ENCODE assay signal across 8 mouse cellular contexts in genomic region chr14:52256311-52257175, GRCm38 (mm10). TPM values are rescaled to one million over a fixed set of nuclear protein-coding genes. Genes with fewer than 3 reads are reported as not detected.
DNase-seq lines count a peak whose midpoint lies in the region; ATAC-seq and TF ChIP-seq lines count a peak whose summit lies in the region.

No protein-coding gene starts in this region.

- H3K9me3 ChIP-seq in heart, embryonic 13.5 days, result no peaks in the 10 kb centered on the region
- no peaks in the 10 kb centered on the region for H3K9me3 ChIP-seq in kidney, embryonic 15.5 days (replicated peaks)
- H3K9me3 ChIP-seq in stomach, postnatal 0 days (ENCODE audit: control insufficient read depth, low read length), result no peaks in the 10 kb centered on the region

- H3K4me3 ChIP-seq in heart, embryonic 13.5 days, result peak overlapping the region; percentile 94
- peak overlapping the region; percentile 81 for H3K4me3 ChIP-seq in kidney, embryonic 15.5 days (replicated peaks)
- peak overlapping the region; percentile 83 for H3K4me3 ChIP-seq in macrophage (ENCODE audit: inconsistent target)
- H3K4me3 ChIP-seq in stomach, postnatal 0 days (ENCODE audit: low read depth, low read length), result peak overlapping the region; percentile 81

- no peak for TF ChIP-seq CTCF in stomach, postnatal 0 days (IDR thresholded peaks at IDR 0.05; ENCODE audit: low read depth)

- peak overlapping the region; percentile 74 for H3K4me2 ChIP-seq in heart, embryonic 13.5 days
- H3K4me2 ChIP-seq in kidney, embryonic 15.5 days, result peak overlapping the region; percentile 75
- H3K4me2 ChIP-seq in stomach, postnatal 0 days (replicated peaks; ENCODE audit: low read depth), result peak overlapping the region; percentile 58

- no peaks in the 10 kb centered on the region for H3K27me3 ChIP-seq in heart, embryonic 13.5 days (replicated peaks)
- H3K27me3 ChIP-seq in kidney, embryonic 15.5 days, result no peaks in the 10 kb centered on the region
- H3K27me3 ChIP-seq in stomach, postnatal 0 days (ENCODE audit: control insufficient read depth, insufficient read depth, low read length), result no peaks in the 10 kb centered on the region

- H3K27ac ChIP-seq in heart, embryonic 13.5 days (replicated peaks), result peak overlapping the region; percentile 93
- peak overlapping the region; percentile 97 for H3K27ac ChIP-seq in kidney, embryonic 15.5 days
- peak overlapping the region; percentile 40 for H3K27ac ChIP-seq in macrophage
- peak overlapping the region; percentile 96 for H3K27ac ChIP-seq in stomach, postnatal 0 days (replicated peaks)

- H3K4me1 ChIP-seq in heart, embryonic 13.5 days, result peaks cover 18% of the 10 kb centered on the region
- H3K4me1 ChIP-seq in kidney, embryonic 15.5 days, result peaks cover 18% of the 10 kb centered on the region
- no peaks in the 10 kb centered on the region for H3K4me1 ChIP-seq in stomach, postnatal 0 days (replicated peaks; ENCODE audit: control insufficient read depth, insufficient read depth)

- 7% methylated on average over 18 of the region's 18 CpGs for WGBS in heart, embryonic 13.5 days
- WGBS in kidney, embryonic 15.5 days, result 8% methylated on average over 18 of the region's 18 CpGs
- 2% methylated on average over 18 of the region's 18 CpGs for WGBS in macrophage (ENCODE audit: missing documents)
- WGBS in stomach, postnatal 0 days, result 5% methylated on average over 18 of the region's 18 CpGs

- no peak for ATAC-seq in heart, embryonic 13.5 days (ENCODE audit: extremely low read depth, insufficient number of reproducible peaks, low FRiP score, low TSS enrichment)
- 0 out of 2 replicates have a peak, but pooled peaks have one; percentile 29 for ATAC-seq in erythroblast, adult 5-6 weeks (replicated peaks; ENCODE audit: low FRiP score, poor library complexity, severe bottlenecking)
- ATAC-seq in kidney, embryonic 15.5 days (replicated peaks; ENCODE audit: low FRiP score), result no peak
- no peak for ATAC-seq in stomach, postnatal 0 days (ENCODE audit: low FRiP score, low TSS enrichment)
- ATAC-seq in frontal cortex, adult (ENCODE audit: low TSS enrichment), result no peak

- TF ChIP-seq EP300 in stomach, postnatal 0 days (optimal IDR thresholded peaks at IDR 0.05), result no peak

- peaks cover 6% of the 10 kb centered on the region; the same call in 1 of the 2 replicates for H3K36me3 ChIP-seq in heart, embryonic 13.5 days
- peaks cover 7% of the 10 kb centered on the region; the same call in 1 of the 2 replicates for H3K36me3 ChIP-seq in kidney, embryonic 15.5 days
- H3K36me3 ChIP-seq in macrophage (ENCODE audit: inconsistent target), result no peaks in the 10 kb centered on the region
- H3K36me3 ChIP-seq in stomach, postnatal 0 days (ENCODE audit: control insufficient read depth, insufficient read depth, low read length), result no peaks in the 10 kb centered on the region

- peaks cover 57% of the 10 kb centered on the region for H3K79me2 ChIP-seq in macrophage (ENCODE audit: inconsistent target)

- peak overlapping the region; percentile 95 for H3K9ac ChIP-seq in heart, embryonic 13.5 days
- H3K9ac ChIP-seq in kidney, embryonic 15.5 days, result peak overlapping the region; percentile 81
- H3K9ac ChIP-seq in stomach, postnatal 0 days (ENCODE audit: low read length), result peak overlapping the region; percentile 92

- no peak for DNase-seq in heart, adult 8-10 months (ENCODE audit: low spot score)
- DNase-seq in MN1 (ENCODE audit: low spot score), result peak; percentile 48
- DNase-seq in stomach, postnatal 0 days (ENCODE audit: low spot score), result peak; percentile 42

RNA-seq across cellular contexts. Expression of gene Chd8, which starts 1.0 kb away (rescaled TPM):
- 17.6 and 18.7 TPM in 2 replicates for polyA plus RNA-seq in heart, embryonic 13.5 days (2015; fragmentation: Nextera tagmentation; extraction: Ambion mirVana)
- 10 to 100 TPM; 26.8 to 42.5 (median 37.7) TPM for total RNA-seq in heart, adult 8-10 months (2022)
- 21.1 and 51.1 TPM in 2 replicates for total RNA-seq in erythroblast, adult 5-6 weeks (2015; ENCODE audit: low replicate concordance)
- 22.7 and 42.8 TPM in 2 replicates for total RNA-seq in erythroblast, adult 5-6 weeks (2017; ENCODE audit: low replicate concordance)
- polyA plus RNA-seq in kidney, embryonic 15.5 days (2015; fragmentation: Nextera tagmentation; extraction: Ambion mirVana), result 33.8 and 40.5 TPM in 2 replicates
- total RNA-seq in macrophage (2018; cell fraction: chromatin; rRNA removed), result 100 to 1,000 TPM in 23 of 26 experiments, 10 to 100 TPM in 3; 70.8 to 390 (median 280) TPM
- total RNA-seq in macrophage (2018; cell fraction: cytosol; rRNA removed), result 10 to 100 TPM; 26.7 to 66.1 (median 53.0) TPM
- 100 to 1,000 TPM in 20 of 26 experiments, 10 to 100 TPM in 6; 52.6 to 227 (median 146) TPM for total RNA-seq in macrophage (2018; cell fraction: nucleus; rRNA removed)
- polyA plus RNA-seq in macrophage (2018), result 45.5 to 56.6 TPM (median 54.6 TPM) in 3 replicates
- polyA plus RNA-seq in stomach, postnatal 0 days (2015; fragmentation: Nextera tagmentation; extraction: Ambion mirVana), result 12.6 and 14.2 TPM in 2 replicates

RNA-seq across cellular contexts. Expression of gene Tox4, which starts 22.4 kb away (rescaled TPM):
- polyA plus RNA-seq in heart, embryonic 13.5 days (2015; fragmentation: Nextera tagmentation; extraction: Ambion mirVana), result 32.6 and 40.4 TPM in 2 replicates
- 10 to 100 TPM; 32.9 to 37.8 (median 34.8) TPM for total RNA-seq in heart, adult 8-10 months (2022)
- 16.3 and 16.9 TPM in 2 replicates for total RNA-seq in erythroblast, adult 5-6 weeks (2015; ENCODE audit: low replicate concordance)
- 11.3 and 16.0 TPM in 2 replicates for total RNA-seq in erythroblast, adult 5-6 weeks (2017; ENCODE audit: low replicate concordance)
- 44.6 and 49.1 TPM in 2 replicates for polyA plus RNA-seq in kidney, embryonic 15.5 days (2015; fragmentation: Nextera tagmentation; extraction: Ambion mirVana)
- 100 to 1,000 TPM in 7 of 26 experiments, 10 to 100 TPM in 19; 41.0 to 119 (median 83.4) TPM for total RNA-seq in macrophage (2018; cell fraction: chromatin; rRNA removed)
- 10 to 100 TPM; 46.0 to 66.8 (median 56.9) TPM for total RNA-seq in macrophage (2018; cell fraction: cytosol; rRNA removed)
- 10 to 100 TPM; 34.4 to 87.4 (median 73.2) TPM for total RNA-seq in macrophage (2018; cell fraction: nucleus; rRNA removed)
- polyA plus RNA-seq in macrophage (2018), result 34.3 to 46.1 TPM (median 44.4 TPM) in 3 replicates
- 21.5 and 22.9 TPM in 2 replicates for polyA plus RNA-seq in stomach, postnatal 0 days (2015; fragmentation: Nextera tagmentation; extraction: Ambion mirVana)

RNA-seq across cellular contexts. Expression of gene Rab2b, which starts 22.8 kb away (rescaled TPM):
- 13.9 and 16.7 TPM in 2 replicates for polyA plus RNA-seq in heart, embryonic 13.5 days (2015; fragmentation: Nextera tagmentation; extraction: Ambion mirVana)
- 1 to 10 TPM; 3.8 to 5.6 (median 5.4) TPM for total RNA-seq in heart, adult 8-10 months (2022)
- 6.7 and 10.8 TPM in 2 replicates for total RNA-seq in erythroblast, adult 5-6 weeks (2015; ENCODE audit: low replicate concordance)
- 1.3 and 4.3 TPM in 2 replicates for total RNA-seq in erythroblast, adult 5-6 weeks (2017; ENCODE audit: low replicate concordance)
- polyA plus RNA-seq in kidney, embryonic 15.5 days (2015; fragmentation: Nextera tagmentation; extraction: Ambion mirVana), result 21.9 and 23.5 TPM in 2 replicates
- total RNA-seq in macrophage (2018; cell fraction: chromatin; rRNA removed), result 10 to 100 TPM in 22 of 26 experiments, 1 to 10 TPM in 4; 5.4 to 25.0 (median 16.8) TPM
- 10 to 100 TPM; 10.1 to 16.0 (median 12.8) TPM for total RNA-seq in macrophage (2018; cell fraction: cytosol; rRNA removed)
- total RNA-seq in macrophage (2018; cell fraction: nucleus; rRNA removed), result 10 to 100 TPM in 24 of 26 experiments, 1 to 10 TPM in 2; 6.9 to 28.8 (median 13.3) TPM
- polyA plus RNA-seq in macrophage (2018), result 9.7 to 20.8 TPM (median 12.3 TPM) in 3 replicates
- polyA plus RNA-seq in stomach, postnatal 0 days (2015; fragmentation: Nextera tagmentation; extraction: Ambion mirVana), result 6.9 and 7.3 TPM in 2 replicates

RNA-seq across cellular contexts. Expression of gene Mettl3, which starts 48.4 kb away (rescaled TPM):
- polyA plus RNA-seq in heart, embryonic 13.5 days (2015; fragmentation: Nextera tagmentation; extraction: Ambion mirVana), result 27.9 and 28.2 TPM in 2 replicates
- total RNA-seq in heart, adult 8-10 months (2022), result 10 to 100 TPM; 13.9 to 19.3 (median 16.3) TPM
- total RNA-seq in erythroblast, adult 5-6 weeks (2015; ENCODE audit: low replicate concordance), result 6.7 and 22.4 TPM in 2 replicates
- 7.2 and 13.8 TPM in 2 replicates for total RNA-seq in erythroblast, adult 5-6 weeks (2017; ENCODE audit: low replicate concordance)
- polyA plus RNA-seq in kidney, embryonic 15.5 days (2015; fragmentation: Nextera tagmentation; extraction: Ambion mirVana), result 52.1 and 52.8 TPM in 2 replicates
- 100 to 1,000 TPM in 1 of 26 experiments, 10 to 100 TPM in 25; 29.9 to 101 (median 63.5) TPM for total RNA-seq in macrophage (2018; cell fraction: chromatin; rRNA removed)
- 10 to 100 TPM in 25 of 26 experiments, 1 to 10 TPM in 1; 9.6 to 20.9 (median 15.9) TPM for total RNA-seq in macrophage (2018; cell fraction: cytosol; rRNA removed)
- total RNA-seq in macrophage (2018; cell fraction: nucleus; rRNA removed), result 10 to 100 TPM; 26.0 to 83.2 (median 44.6) TPM
- 15.8 to 18.9 TPM (median 16.8 TPM) in 3 replicates for polyA plus RNA-seq in macrophage (2018)
- 13.7 and 15.9 TPM in 2 replicates for polyA plus RNA-seq in stomach, postnatal 0 days (2015; fragmentation: Nextera tagmentation; extraction: Ambion mirVana)

RNA-seq across cellular contexts. Expression of gene Supt16, which starts 59.3 kb away (rescaled TPM):
- polyA plus RNA-seq in heart, embryonic 13.5 days (2015; fragmentation: Nextera tagmentation; extraction: Ambion mirVana), result 28.0 and 29.8 TPM in 2 replicates
- total RNA-seq in heart, adult 8-10 months (2022), result 10 to 100 TPM; 20.7 to 26.7 (median 22.9) TPM
- total RNA-seq in erythroblast, adult 5-6 weeks (2015; ENCODE audit: low replicate concordance), result 30.0 and 32.0 TPM in 2 replicates
- 76.2 and 103 TPM in 2 replicates for total RNA-seq in erythroblast, adult 5-6 weeks (2017; ENCODE audit: low replicate concordance)
- polyA plus RNA-seq in kidney, embryonic 15.5 days (2015; fragmentation: Nextera tagmentation; extraction: Ambion mirVana), result 63.2 and 69.1 TPM in 2 replicates
- total RNA-seq in macrophage (2018; cell fraction: chromatin; rRNA removed), result 100 to 1,000 TPM in 6 of 26 experiments, 10 to 100 TPM in 20; 53.4 to 128 (median 84.3) TPM
- total RNA-seq in macrophage (2018; cell fraction: cytosol; rRNA removed), result 10 to 100 TPM; 43.7 to 77.4 (median 63.7) TPM
- total RNA-seq in macrophage (2018; cell fraction: nucleus; rRNA removed), result 100 to 1,000 TPM in 2 of 26 experiments, 10 to 100 TPM in 24; 51.1 to 103 (median 65.4) TPM
- 37.9 to 74.0 TPM (median 56.6 TPM) in 3 replicates for polyA plus RNA-seq in macrophage (2018)
- 15.2 and 20.0 TPM in 2 replicates for polyA plus RNA-seq in stomach, postnatal 0 days (2015; fragmentation: Nextera tagmentation; extraction: Ambion mirVana)

Comparison
In these comparisons a context has a peak if more than half of its experiments do, and no peak if none do; other contexts are left out.
1. H3K27ac ChIP-seq: peak in every context shown above with its lines; median percentile 97 in kidney, embryonic 15.5 days; 96 in stomach, postnatal 0 days; 93 in heart, embryonic 13.5 days; 40 in macrophage.